Mouse (Mus musculus) ES-E14 (cell line): Measurements from ENCODE around the gene Acadl. TPM values are rescaled to one million over a fixed set of nuclear protein-coding genes. Genes with fewer than 3 reads are reported as not detected.

Experiments used
- DNase-seq: peaks from one replicate; pipeline ENCODE4 v3.0.0-alpha.2; 2013; ENCODE audit warnings: low read depth, low spot score
- H3K27ac ChIP-seq: 2 replicates; pipeline ENCODE4 v1.5.1; 2012; ENCODE audit warnings: low read depth, mild to moderate bottlenecking, low read length, moderate library complexity, mixed read lengths; ENCODE audit not compliant: poor library complexity, insufficient read depth, severe bottlenecking
- H3K36me3 ChIP-seq: 2 replicates; pipeline ENCODE4 v1.6.1; 2012; ENCODE audit warnings: mild to moderate bottlenecking, low read length, moderate library complexity, mixed read lengths; ENCODE audit not compliant: control insufficient read depth, poor library complexity, insufficient read depth, severe bottlenecking
- H3K4me1 ChIP-seq, 2 experiments: fragments of 150-350 bp in 1 of 2; sonication (generic) in 1 of 2; 2 replicates each; pipeline ENCODE4 v1.6.1; 2012; ENCODE audit warnings: low read length in 2 of 2, mild to moderate bottlenecking in 1 of 2, mixed read lengths in 1 of 2; ENCODE audit not compliant: control insufficient read depth in 2 of 2, insufficient read depth in 2 of 2, poor library complexity in 1 of 2
- H3K4me3 ChIP-seq, 2 experiments: fragments of 150-350 bp in 1 of 2; sonication (generic) in 1 of 2; 2 replicates each; pipeline ENCODE4 v1.5.1; 2012; ENCODE audit warnings: low read length in 2 of 2, low read depth in 1 of 2, mild to moderate bottlenecking in 1 of 2, mixed read lengths in 1 of 2; ENCODE audit not compliant: insufficient read depth in 1 of 2, poor library complexity in 1 of 2, severe bottlenecking in 1 of 2
- H3K9ac ChIP-seq: 2 replicates; pipeline ENCODE4 v1.6.1; 2012; ENCODE audit warnings: low read depth, mild to moderate bottlenecking, low read length, mixed read lengths; ENCODE audit not compliant: poor library complexity, insufficient read depth, severe bottlenecking
- H3K9me3 ChIP-seq: fragments of 150-350 bp; sonication (generic); 2 replicates; pipeline ENCODE4 v1.6.1; 2012; ENCODE audit warnings: low read depth, mild to moderate bottlenecking, low read length; ENCODE audit not compliant: control insufficient read depth, insufficient read depth
- CHD2 ChIP-seq: IDR thresholded peaks from 2 replicates; pipeline ENCODE4 v1.6.1; 2014; ENCODE audit warnings: mild to moderate bottlenecking, low read depth, low read length, inconsistent platforms
- HCFC1 ChIP-seq: IDR thresholded peaks from 2 replicates; pipeline ENCODE4 v1.6.1; 2012; ENCODE audit warnings: low read length, inconsistent platforms, borderline replicate concordance; ENCODE audit not compliant: insufficient read depth
- MAFK ChIP-seq: IDR thresholded peaks from 2 replicates; pipeline ENCODE4 v1.6.1; 2014; ENCODE audit warnings: mild to moderate bottlenecking, low read depth, low read length, inconsistent platforms; ENCODE audit not compliant: insufficient read depth
- ZC3H11A ChIP-seq: IDR thresholded peaks from 2 replicates; pipeline ENCODE4 v1.6.1; 2012; ENCODE audit warnings: low read depth, mild to moderate bottlenecking, inconsistent platforms, low read length, borderline replicate concordance
- ZNF384 ChIP-seq: IDR thresholded peaks from 2 replicates; pipeline ENCODE4 v1.6.1; 2012; ENCODE audit warnings: low read depth, low read length, inconsistent platforms
- in situ Hi-C, 2 experiments: fragments of 600-800 bp; cut with MboI; formaldehyde crosslinking; loops; one replicate each; pipeline ENCODE4 v1.15.1; 2025; ENCODE audit warnings: low sequenced_read_pairs in 2 of 2, inconsistent platforms in 1 of 2; ENCODE audit not compliant: unreplicated experiment in 2 of 2
- total RNA-seq: library from RNA; depleted of rRNA; stranded (reverse); fragments of 300-350 nt; gene quantifications from 2 replicates; pipeline ENCODE4 v1.2.3, GENCODE M21; 2012; rRNA removed

Acadl gene
- total RNA-seq, 1 experiment, result 4.9 TPM

- TF ChIP-seq MAFK (no peak), CHD2 (no peak), ZNF384 (no peak), ZC3H11A (no peak), HCFC1 (no peak)
- H3K9me3 ChIP-seq, result no peaks in the 10 kb centered on the region
- no peak overlapping the region for H3K27ac ChIP-seq
- DNase-seq, result no peak
- no peak overlapping the region for H3K4me3 ChIP-seq
- H3K36me3 ChIP-seq, result no peaks in the 10 kb centered on the region
- H3K4me1 ChIP-seq, result no peaks in the 10 kb centered on the region
- in situ Hi-C loops, result no loop called here
- no peak overlapping the region for H3K9ac ChIP-seq
Observed at GRCm38 (mm10) chr1:66782296-66782695, 80.8 kb downstream of the Acadl start.

GRCm38 (mm10) chr1:66781027-66781426 lies 82.0 kb downstream of the Acadl start:
- Histone ChIP-seq H3K4me1 (no peaks in the 10 kb centered on the region), H3K9ac (no peak overlapping the region), H3K9me3 (no peaks in the 10 kb centered on the region), H3K4me3 (no peak overlapping the region), H3K27ac (no peak overlapping the region), H3K36me3 (no peaks in the 10 kb centered on the region)
- TF ChIP-seq ZC3H11A, result no peak
- TF ChIP-seq CHD2, result no peak
- TF ChIP-seq MAFK, result no peak
- no peak for TF ChIP-seq HCFC1
- no peak for TF ChIP-seq ZNF384
- in situ Hi-C loops, result no loop called here
- DNase-seq, result no peak

Other genes with a start within 250 kb of the Acadl start
- gene Rpe, start 162.4 kb downstream of the Acadl start, total RNA-seq, result 67.9 and 73.3 TPM in 2 replicates
- 3.3 and 4.7 TPM in 2 replicates for gene Kansl1l, start 45.7 kb downstream of the Acadl start, total RNA-seq
- gene Myl1, start 82.1 kb upstream of the Acadl start, total RNA-seq, result not detected in 2 replicates
- gene Lancl1, start 175.6 kb upstream of the Acadl start, total RNA-seq, result 41.2 and 71.6 TPM in 2 replicates